Mouse (Mus musculus) small intestine, adult 2 months (tissue): ENCODE measurements around the gene Phlda1.

Experiments used
- CTCF ChIP-seq: fragments of 200-500 bp; IDR thresholded peaks from 2 replicates; pipeline ENCODE4 v1.5.1; 2012; ENCODE audit warnings: low read depth, mild to moderate bottlenecking, control low read depth, inconsistent platforms, low read length, moderate library complexity, mixed read lengths; ENCODE audit not compliant: insufficient replicate concordance, insufficient read length; ENCODE audit errors: extremely low read depth
- POLR2A ChIP-seq: fragments of 200-500 bp; IDR thresholded peaks from 2 replicates; pipeline ENCODE4 v1.6.1; 2012; ENCODE audit warnings: low read depth, mild to moderate bottlenecking, control low read depth, inconsistent platforms, low read length, moderate library complexity

DNA sequence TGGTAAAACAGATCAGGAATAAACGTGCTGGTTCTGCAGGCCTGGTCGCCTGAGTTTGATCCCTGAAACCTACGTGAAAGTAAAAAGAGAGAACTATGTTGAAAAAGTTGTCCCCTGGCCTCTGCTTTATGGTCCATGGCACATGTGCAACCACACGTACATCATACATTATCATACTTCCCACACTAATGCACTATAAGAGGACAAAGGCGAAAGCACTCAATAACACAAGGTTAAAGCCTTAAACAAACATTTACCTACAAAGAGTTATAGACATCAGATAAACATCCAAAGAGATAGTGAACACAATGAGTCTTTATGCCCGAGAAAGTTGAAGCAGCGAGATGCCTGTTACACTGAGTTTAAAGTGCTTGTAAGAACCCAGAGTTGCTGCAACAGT lies 24.3 kb downstream of the Phlda1 start:
- TF ChIP-seq CTCF (no peak), POLR2A (no peak)
